Mouse (Mus musculus) urinary bladder, postnatal 36 days (tissue): ENCODE results near the gene Cbx5.

Experiments used
- DNase-seq, 2 experiments: peaks; one replicate each; pipeline ENCODE4 v3.0.0; 2022; ENCODE audit warnings: low spot score in 2 of 2, mixed read lengths in 1 of 2

Gene Cbx5

DNA sequence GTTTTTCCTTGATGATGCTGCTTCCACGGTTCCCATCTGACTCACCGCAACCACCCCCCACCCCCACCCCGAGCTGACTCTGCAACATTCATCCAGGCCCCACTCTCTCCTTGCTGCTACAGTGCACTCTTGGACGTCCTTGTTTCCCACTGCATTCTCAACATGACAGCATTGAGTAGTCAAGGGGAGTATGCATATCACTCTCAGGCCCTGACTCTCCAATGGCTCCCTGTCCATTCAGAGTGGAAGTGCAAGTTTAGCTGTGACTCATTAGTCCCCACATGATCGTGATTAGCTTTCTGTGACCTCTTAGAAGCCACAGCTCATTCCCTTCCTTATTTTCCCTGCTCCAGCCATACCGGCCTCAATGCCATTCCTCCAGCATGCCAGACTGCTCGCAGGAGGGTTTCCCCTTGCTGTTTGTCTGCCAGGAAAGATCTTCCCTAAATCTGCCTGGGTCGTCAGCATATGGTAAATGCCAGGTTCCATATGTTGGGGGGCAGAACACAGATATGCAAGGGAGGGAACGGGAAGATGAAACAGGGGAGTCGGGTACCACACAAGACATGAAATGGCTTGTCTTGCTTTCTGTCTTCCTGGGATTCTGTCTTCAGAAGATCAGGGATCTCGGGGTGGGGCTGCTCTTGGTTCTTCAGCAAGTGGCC lies 93.8 kb downstream of the Cbx5 start:
- no peak for DNase-seq

DNA sequence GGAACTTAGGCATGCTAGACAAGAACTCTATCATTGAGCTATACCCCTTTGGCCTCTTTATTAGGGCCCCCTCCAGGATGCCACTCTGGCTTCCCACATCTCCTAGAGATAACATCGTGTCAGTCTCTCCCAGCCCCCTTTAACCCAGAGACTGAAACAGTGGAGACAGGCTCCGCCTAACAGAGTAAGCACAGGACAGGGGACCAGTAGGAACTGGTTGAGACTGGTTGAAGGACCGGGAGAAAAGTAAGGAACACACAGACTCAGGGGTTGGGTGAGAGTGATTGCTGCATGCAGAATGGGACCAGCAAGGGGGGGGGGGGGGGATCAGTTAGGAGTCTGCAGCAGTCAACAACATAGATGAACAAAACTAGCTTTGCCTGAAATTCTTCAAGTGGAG lies 95.4 kb downstream of the Cbx5 start:
- DNase-seq, result no peak
